Mouse (Mus musculus) neural tube, embryonic 12.5 days (tissue): ENCODE measurements around the gene Pik3c2a. TPM values are rescaled to one million over a fixed set of nuclear protein-coding genes. Genes with fewer than 3 reads are reported as not detected.
A peak's percentile ranks its signal among the peaks of the same experiment; 100 is the strongest.

Experiments used
- ATAC-seq: fragments of 200-750 bp; cut with Nextera tagmentation; 2 replicates; pipeline ENCODE4 v1.8.0; 2017; ENCODE audit warnings: low read depth, mild to moderate bottlenecking, moderate TSS enrichment, moderate library complexity; ENCODE audit not compliant: low FRiP score
- H3K27ac ChIP-seq: fragments of 300-500 bp; sonication (generic); 2 replicates; pipeline ENCODE4 v1.5.1; 2016
- H3K27me3 ChIP-seq: fragments of 300-500 bp; sonication (generic); replicated peaks from 2 replicates; pipeline ENCODE4 v1.6.1; 2016; ENCODE audit warnings: mild to moderate bottlenecking
- H3K36me3 ChIP-seq: fragments of 300-500 bp; sonication (generic); 2 replicates; pipeline ENCODE4 v1.6.1; 2016; ENCODE audit warnings: mild to moderate bottlenecking
- H3K4me1 ChIP-seq: fragments of 300-500 bp; sonication (generic); 2 replicates; pipeline ENCODE4 v1.6.1; 2016
- H3K4me2 ChIP-seq: fragments of 300-500 bp; sonication (generic); replicated peaks from 2 replicates; pipeline ENCODE4 v1.6.1; 2016; ENCODE audit warnings: mild to moderate bottlenecking
- H3K4me3 ChIP-seq: fragments of 300-500 bp; sonication (generic); 2 replicates; pipeline ENCODE4 v1.5.1; 2016
- H3K9ac ChIP-seq: fragments of 300-500 bp; sonication (generic); 2 replicates; pipeline ENCODE4 v1.6.1; 2016; ENCODE audit warnings: mild to moderate bottlenecking
- H3K9me3 ChIP-seq: fragments of 300-500 bp; sonication (generic); 2 replicates; pipeline ENCODE4 v1.6.1; 2016; ENCODE audit warnings: mild to moderate bottlenecking
- WGBS: fragments of 180-500 bp; shearing (Covaris S2); methylation state at CpG from one replicate; pipeline ENCODE4 v1.1.7; 2016; 5-methylcytosine and 5-hydroxymethylcytosine counted together
- polyA plus RNA-seq: library from polyadenylated mRNA; unstranded; fragments of >200 nt; fragmentation: Nextera tagmentation; extraction: Ambion mirVana; gene quantifications from 2 replicates; pipeline ENCODE4 v1.2.1, GENCODE M21; 2016

Gene Pik3c2a
- 25.4 and 26.2 TPM in 2 replicates for polyA plus RNA-seq

GRCm38 (mm10) chr7:116443004-116443696, at the start of gene Pik3c2a:
Gene Pik3c2a (minus strand): TSS chr7:116443449.
- no peaks in the 10 kb centered on the region for H3K27me3 ChIP-seq
- peak within 1 kb of the TSS; percentile 88 for H3K9ac ChIP-seq
- no peaks in the 10 kb centered on the region for H3K9me3 ChIP-seq
- peak within 1 kb of the TSS; percentile 88 for H3K4me3 ChIP-seq
- no peaks in the 10 kb centered on the region for H3K36me3 ChIP-seq
- peak within 1 kb of the TSS; percentile 87 for H3K27ac ChIP-seq
- peaks cover 10% of the 10 kb centered on the region for H3K4me1 ChIP-seq
- WGBS, result under 1% methylated on average over 70 of the region's 72 CpGs
- ATAC-seq, result peak; percentile 99
- peak within 1 kb of the TSS; percentile 77 for H3K4me2 ChIP-seq

DNA sequence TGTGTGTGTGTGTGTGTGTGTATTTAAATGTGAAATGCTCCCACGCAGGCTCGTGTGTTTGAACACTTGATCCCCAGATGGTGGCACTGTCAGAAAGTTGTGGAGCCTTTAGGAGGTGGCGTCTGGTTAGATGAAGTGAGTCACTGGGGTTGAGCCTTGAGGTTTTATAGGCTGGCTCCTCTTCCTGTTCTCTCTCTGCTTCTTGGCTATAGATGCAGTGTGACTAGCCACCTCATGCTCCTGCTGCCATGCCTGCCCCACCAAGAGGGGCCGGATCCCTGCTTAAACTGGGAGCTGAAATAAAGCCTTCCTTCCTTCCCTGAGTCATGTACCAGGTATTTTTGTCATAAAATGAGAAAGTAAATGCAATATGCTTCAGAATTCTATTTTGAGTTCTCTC, 47.9 kb upstream of the Pik3c2a start:
- no peak for ATAC-seq
- Histone ChIP-seq H3K27me3 (no peaks in the 10 kb centered on the region), H3K4me2 (no peak overlapping the region), H3K9me3 (no peaks in the 10 kb centered on the region), H3K27ac (no peak overlapping the region), H3K4me1 (no peaks in the 10 kb centered on the region), H3K4me3 (no peak overlapping the region), H3K36me3 (no peaks in the 10 kb centered on the region), H3K9ac (no peak overlapping the region)
- WGBS, result 72% methylated on average over 4 of the region's 4 CpGs

- H3K36me3 ChIP-seq, result no peaks in the 10 kb centered on the region
- H3K27ac ChIP-seq, result no peak overlapping the region
- H3K4me1 ChIP-seq, result no peaks in the 10 kb centered on the region
- H3K4me3 ChIP-seq, result no peak overlapping the region
- ATAC-seq, result no peak
- no peak overlapping the region for H3K9ac ChIP-seq
- no peaks in the 10 kb centered on the region for H3K9me3 ChIP-seq
- H3K27me3 ChIP-seq, result no peaks in the 10 kb centered on the region
- no peak overlapping the region for H3K4me2 ChIP-seq
- WGBS, result 92% methylated on average over 1 of the region's 1 CpGs
Measured at GRCm38 (mm10) chr7:116485062-116485601, 41.9 kb upstream of the Pik3c2a start.

- H3K27ac ChIP-seq, result no peak overlapping the region
- no peaks in the 10 kb centered on the region for H3K9me3 ChIP-seq
- H3K4me3 ChIP-seq, result no peak overlapping the region
- no peak for ATAC-seq
- H3K9ac ChIP-seq, result no peak overlapping the region
- 87% methylated on average over 5 of the region's 5 CpGs for whole genome bisulfite sequencing
- no peaks in the 10 kb centered on the region for H3K4me1 ChIP-seq
- no peaks in the 10 kb centered on the region for H3K27me3 ChIP-seq
- no peak overlapping the region for H3K4me2 ChIP-seq
- no peaks in the 10 kb centered on the region for H3K36me3 ChIP-seq
Measured at GRCm38 (mm10) chr7:116484213-116484612, 41.0 kb upstream of the Pik3c2a start.

GRCm38 (mm10) chr7:116483782-116484181, 40.5 kb upstream of the Pik3c2a start:
- 88% methylated on average over 5 of the region's 5 CpGs for WGBS
- no peaks in the 10 kb centered on the region for H3K27me3 ChIP-seq

GRCm38 (mm10) chr7:116483106-116483505, 39.9 kb upstream of the Pik3c2a start:
- 43% methylated on average over 1 of the region's 1 CpGs for WGBS
- ATAC-seq, result no peak
- Histone ChIP-seq H3K27me3 (no peaks in the 10 kb centered on the region), H3K4me2 (no peak overlapping the region), H3K4me3 (no peak overlapping the region), H3K4me1 (no peaks in the 10 kb centered on the region), H3K9me3 (no peaks in the 10 kb centered on the region), H3K36me3 (no peaks in the 10 kb centered on the region), H3K27ac (no peak overlapping the region), H3K9ac (no peak overlapping the region)

More at GRCm38 (mm10) chr7:116483782-116484181, 40.5 kb upstream of the Pik3c2a start:
- Histone ChIP-seq H3K36me3 (no peaks in the 10 kb centered on the region), H3K4me1 (no peaks in the 10 kb centered on the region), H3K4me2 (no peak overlapping the region), H3K9me3 (no peaks in the 10 kb centered on the region), H3K4me3 (no peak overlapping the region), H3K27ac (no peak overlapping the region), H3K9ac (no peak overlapping the region)
- ATAC-seq, result no peak

DNA sequence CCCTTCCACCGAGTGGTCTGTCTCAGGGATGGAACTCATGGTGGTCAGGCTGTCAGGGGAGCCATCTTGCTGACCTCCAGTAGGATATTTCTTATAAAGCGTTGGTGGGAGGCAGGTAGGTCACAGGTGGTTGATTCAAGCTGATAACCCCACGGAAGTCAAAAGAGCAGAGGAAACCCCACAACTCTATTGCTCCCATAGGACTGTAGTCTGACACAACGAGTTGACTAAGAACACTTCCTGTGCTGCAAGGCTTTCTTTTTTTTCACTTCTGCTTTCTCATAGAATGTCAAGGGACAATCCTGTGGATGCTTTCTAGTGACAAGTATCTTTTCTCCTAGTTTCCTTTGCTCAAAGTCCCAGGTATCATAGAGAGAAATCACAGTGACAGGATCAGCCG, 33.0 kb upstream of the Pik3c2a start:
- Histone ChIP-seq H3K9ac (no peak overlapping the region), H3K27ac (no peak overlapping the region), H3K4me2 (no peak overlapping the region), H3K4me1 (no peaks in the 10 kb centered on the region), H3K4me3 (no peak overlapping the region), H3K36me3 (no peaks in the 10 kb centered on the region), H3K9me3 (no peaks in the 10 kb centered on the region), H3K27me3 (no peaks in the 10 kb centered on the region)
- ATAC-seq, result no peak
- 90% methylated on average over 5 of the region's 5 CpGs for WGBS

- no peaks in the 10 kb centered on the region for H3K27me3 ChIP-seq
- no peak for ATAC-seq
- no peak overlapping the region for H3K9ac ChIP-seq
- H3K4me2 ChIP-seq, result no peak overlapping the region
- no peaks in the 10 kb centered on the region for H3K36me3 ChIP-seq
- H3K4me1 ChIP-seq, result no peaks in the 10 kb centered on the region
- no peak overlapping the region for H3K27ac ChIP-seq
- H3K4me3 ChIP-seq, result no peak overlapping the region
- no peaks in the 10 kb centered on the region for H3K9me3 ChIP-seq
Measured at GRCm38 (mm10) chr7:116475836-116476235, 32.6 kb upstream of the Pik3c2a start.

DNA sequence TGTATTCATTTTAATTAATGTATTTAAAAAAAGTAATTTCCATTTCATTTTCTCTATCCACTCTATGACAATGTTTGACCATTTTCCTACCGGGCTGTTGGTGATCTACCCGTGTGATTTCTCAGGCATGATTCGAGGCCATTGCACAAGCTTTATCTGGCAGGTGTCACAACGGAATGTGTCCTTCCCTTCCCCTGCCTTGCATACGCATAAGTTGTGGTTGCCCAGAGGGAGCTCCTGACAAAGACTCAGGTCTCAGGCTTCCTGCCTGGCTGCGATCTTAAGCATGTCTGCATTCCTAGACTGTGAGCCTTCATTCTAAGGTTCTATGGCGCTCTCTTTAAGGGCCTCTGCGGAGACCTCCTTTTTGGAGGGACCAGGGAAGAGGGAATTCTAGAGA, 18.9 kb upstream of the Pik3c2a start:
- Histone ChIP-seq H3K4me2 (no peak overlapping the region), H3K27me3 (no peaks in the 10 kb centered on the region), H3K4me3 (no peak overlapping the region), H3K9ac (no peak overlapping the region), H3K9me3 (no peaks in the 10 kb centered on the region), H3K36me3 (no peaks in the 10 kb centered on the region), H3K27ac (no peak overlapping the region), H3K4me1 (no peaks in the 10 kb centered on the region)
- WGBS, result 68% methylated on average over 8 of the region's 8 CpGs
- ATAC-seq, result no peak

- H3K27ac ChIP-seq, result no peak overlapping the region
- H3K9me3 ChIP-seq, result no peaks in the 10 kb centered on the region
- no peaks in the 10 kb centered on the region for H3K36me3 ChIP-seq
- no peak overlapping the region for H3K4me3 ChIP-seq
- 40% methylated on average over 3 of the region's 3 CpGs for WGBS
- no peaks in the 10 kb centered on the region for H3K27me3 ChIP-seq
- no peaks in the 10 kb centered on the region for H3K4me1 ChIP-seq
- no peak overlapping the region for H3K9ac ChIP-seq
- no peak overlapping the region for H3K4me2 ChIP-seq
- ATAC-seq, result no peak
Measured at GRCm38 (mm10) chr7:116458985-116459441, 15.8 kb upstream of the Pik3c2a start.

DNA sequence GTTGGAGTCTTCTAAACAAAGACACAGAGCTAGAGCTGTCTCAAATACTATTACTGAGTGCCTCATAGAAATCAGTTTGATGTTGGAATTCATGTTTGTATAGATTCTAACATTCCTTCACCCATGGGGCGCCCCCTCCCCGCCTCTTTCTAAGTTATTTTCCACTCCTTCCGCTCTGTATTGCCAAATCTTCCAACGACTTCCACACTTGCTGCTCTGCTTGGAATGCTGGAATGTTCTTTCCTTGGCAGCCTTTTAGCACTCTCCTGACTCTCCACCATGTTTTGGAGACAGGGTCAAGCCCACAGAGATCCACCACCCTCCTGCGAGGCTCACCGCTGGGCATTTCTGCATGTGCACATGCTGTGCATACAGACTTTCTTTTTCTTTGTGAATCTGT, 14.1 kb upstream of the Pik3c2a start:
- H3K27me3 ChIP-seq, result no peaks in the 10 kb centered on the region
- ATAC-seq, result no peak
- no peaks in the 10 kb centered on the region for H3K4me1 ChIP-seq
- no peak overlapping the region for H3K9ac ChIP-seq
- WGBS, result 89% methylated on average over 6 of the region's 6 CpGs
- no peak overlapping the region for H3K4me3 ChIP-seq
- no peaks in the 10 kb centered on the region for H3K36me3 ChIP-seq
- no peaks in the 10 kb centered on the region for H3K9me3 ChIP-seq
- no peak overlapping the region for H3K27ac ChIP-seq
- no peak overlapping the region for H3K4me2 ChIP-seq

- ATAC-seq, result no peak
- WGBS, result 75% methylated on average over 4 of the region's 4 CpGs
Measured at GRCm38 (mm10) chr7:116456964-116457363, 13.7 kb upstream of the Pik3c2a start.

DNA sequence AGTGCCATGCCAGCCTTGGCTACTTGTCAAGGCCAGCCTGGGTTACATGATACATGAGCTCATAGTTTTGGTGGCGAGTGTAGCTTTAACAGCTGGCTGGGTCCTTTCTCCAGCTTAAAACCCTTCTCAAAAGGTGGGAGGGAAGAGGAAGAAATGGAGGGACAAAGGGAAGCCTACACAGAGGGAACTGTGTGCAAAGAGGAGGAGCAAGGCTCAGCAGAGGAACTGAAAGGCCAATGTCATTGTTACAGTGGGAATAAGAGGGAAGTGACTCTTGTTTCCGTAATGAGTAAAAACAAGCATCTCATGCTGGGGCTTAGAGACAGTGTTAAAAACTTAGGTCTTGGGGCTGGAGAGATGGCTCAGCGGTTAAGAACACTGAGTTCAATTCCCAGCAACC, 3.4 kb upstream of the Pik3c2a start:
- no peaks in the 10 kb centered on the region for H3K36me3 ChIP-seq
- WGBS, result 90% methylated on average over 3 of the region's 3 CpGs
- H3K4me1 ChIP-seq, result peaks cover 7% of the 10 kb centered on the region
- H3K27me3 ChIP-seq, result no peaks in the 10 kb centered on the region
- H3K4me3 ChIP-seq, result no peak overlapping the region
- H3K9me3 ChIP-seq, result no peaks in the 10 kb centered on the region
- no peak overlapping the region for H3K4me2 ChIP-seq
- H3K9ac ChIP-seq, result no peak overlapping the region
- no peak overlapping the region for H3K27ac ChIP-seq
- no peak for ATAC-seq

More at GRCm38 (mm10) chr7:116456964-116457363, 13.7 kb upstream of the Pik3c2a start:
- Histone ChIP-seq H3K36me3 (no peaks in the 10 kb centered on the region), H3K4me3 (no peak overlapping the region), H3K9me3 (no peaks in the 10 kb centered on the region), H3K27ac (no peak overlapping the region), H3K4me1 (no peaks in the 10 kb centered on the region), H3K9ac (no peak overlapping the region), H3K27me3 (no peaks in the 10 kb centered on the region), H3K4me2 (no peak overlapping the region)
